Mouse (Mus musculus) limb, embryonic 10.5 days (tissue): ENCODE data around the gene Pof1b. TPM values are rescaled to one million over a fixed set of nuclear protein-coding genes. Genes with fewer than 3 reads are reported as not detected.

Experiments used
- DNase-seq: peaks from one replicate; pipeline ENCODE4 v3.0.0-alpha.2; 2017; ENCODE audit warnings: low spot score
- H3K27ac ChIP-seq: fragments of 300-500 bp; sonication (generic); 2 replicates; pipeline ENCODE4 v1.5.1; 2016; ENCODE audit warnings: mild to moderate bottlenecking
- H3K27me3 ChIP-seq: fragments of 300-500 bp; sonication (generic); 2 replicates; pipeline ENCODE4 v1.6.1; 2016; ENCODE audit warnings: low read depth, mild to moderate bottlenecking; ENCODE audit not compliant: poor library complexity, severe bottlenecking
- H3K36me3 ChIP-seq: fragments of 300-500 bp; sonication (generic); 2 replicates; pipeline ENCODE4 v1.6.1; 2016; ENCODE audit warnings: mild to moderate bottlenecking, moderate library complexity
- H3K4me1 ChIP-seq: fragments of 300-500 bp; sonication (generic); 2 replicates; pipeline ENCODE4 v1.6.1; 2016
- H3K4me3 ChIP-seq: fragments of 300-500 bp; sonication (generic); 2 replicates; pipeline ENCODE4 v1.5.1; 2016; ENCODE audit warnings: mild to moderate bottlenecking, moderate library complexity
- H3K9me3 ChIP-seq: fragments of 300-500 bp; sonication (generic); replicated peaks from 2 replicates; pipeline ENCODE4 v1.6.1; 2016; ENCODE audit warnings: mild to moderate bottlenecking
- WGBS: fragments of 180-500 bp; shearing (Covaris S2); methylation state at CpG from one replicate; pipeline ENCODE4 v1.1.7; 2016; 5-methylcytosine and 5-hydroxymethylcytosine counted together
- polyA plus RNA-seq: library from polyadenylated mRNA; unstranded; fragments of >200 nt; fragmentation: Nextera tagmentation; extraction: Ambion mirVana; gene quantifications from 2 replicates; pipeline ENCODE4 v1.2.1, GENCODE M21; 2016

The Pof1b gene
- polyA plus RNA-seq, result 0.18 and 0.31 TPM in 2 replicates

DNA sequence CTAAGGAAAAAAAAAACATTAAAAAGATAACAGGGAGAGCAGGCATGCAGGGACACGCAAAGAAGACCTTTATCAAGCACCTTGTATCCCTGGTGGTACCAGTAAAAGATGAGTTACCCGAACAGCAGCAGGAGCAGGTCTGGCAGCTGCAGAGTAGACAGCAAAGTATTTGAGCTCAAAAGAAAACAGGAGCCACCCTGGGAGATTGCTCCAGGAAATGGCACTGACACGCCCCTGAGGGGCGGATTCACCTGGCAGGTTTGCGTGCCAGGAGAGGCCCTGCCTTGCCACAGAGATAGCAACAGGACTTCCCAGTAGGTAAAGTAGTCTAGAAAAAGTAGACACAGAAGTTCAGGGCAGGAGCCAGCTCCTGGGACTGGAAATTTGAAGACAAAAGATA lies at the start of gene Pof1b:
TSS of gene Pof1b (minus strand) at position 144 of the 400 bp plus-strand sequence.
- DNase-seq, result no peak
- Histone ChIP-seq H3K9me3 (no peaks in the 10 kb centered on the region), H3K27me3 (no peaks in the 10 kb centered on the region), H3K4me3 (no peak within 1 kb of the TSS), H3K4me1 (no peaks in the 10 kb centered on the region), H3K36me3 (no peaks in the 10 kb centered on the region), H3K27ac (no peak within 1 kb of the TSS)
- 67% methylated on average over 5 of the region's 5 CpGs for WGBS

- no peak for DNase-seq
- H3K4me3 ChIP-seq, result no peak overlapping the region
- H3K27me3 ChIP-seq, result no peaks in the 10 kb centered on the region
- no peak overlapping the region for H3K27ac ChIP-seq
- no peaks in the 10 kb centered on the region for H3K9me3 ChIP-seq
- H3K36me3 ChIP-seq, result no peaks in the 10 kb centered on the region
- no peaks in the 10 kb centered on the region for H3K4me1 ChIP-seq
Observed at GRCm38 (mm10) chrX:112716587-112716986, 18.1 kb upstream of the Pof1b start.

DNA sequence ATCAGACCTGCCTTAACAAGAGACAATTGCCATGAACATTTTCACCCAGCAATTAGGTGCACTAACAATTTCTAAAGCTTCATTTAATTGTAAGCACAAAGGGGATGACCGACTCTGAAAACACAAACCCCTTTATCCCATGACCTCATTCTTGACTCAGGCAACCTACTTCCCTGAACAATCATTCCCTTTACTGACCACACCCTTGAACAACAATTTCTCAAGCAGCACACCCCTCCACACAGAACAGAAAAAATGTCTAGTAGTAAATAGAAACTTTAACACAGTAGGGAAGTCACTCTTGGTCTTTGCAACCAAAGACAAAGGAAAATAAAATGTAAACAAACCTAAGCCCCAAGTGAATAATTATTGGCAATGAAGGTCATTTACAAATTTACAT lies 4.1 kb downstream of the Pof1b start:
- Histone ChIP-seq H3K36me3 (no peaks in the 10 kb centered on the region), H3K4me1 (no peaks in the 10 kb centered on the region), H3K27ac (no peak overlapping the region), H3K27me3 (no peaks in the 10 kb centered on the region), H3K4me3 (no peak overlapping the region), H3K9me3 (no peaks in the 10 kb centered on the region)
- no peak for DNase-seq
- 71% methylated on average over 1 of the region's 1 CpGs for WGBS

DNA sequence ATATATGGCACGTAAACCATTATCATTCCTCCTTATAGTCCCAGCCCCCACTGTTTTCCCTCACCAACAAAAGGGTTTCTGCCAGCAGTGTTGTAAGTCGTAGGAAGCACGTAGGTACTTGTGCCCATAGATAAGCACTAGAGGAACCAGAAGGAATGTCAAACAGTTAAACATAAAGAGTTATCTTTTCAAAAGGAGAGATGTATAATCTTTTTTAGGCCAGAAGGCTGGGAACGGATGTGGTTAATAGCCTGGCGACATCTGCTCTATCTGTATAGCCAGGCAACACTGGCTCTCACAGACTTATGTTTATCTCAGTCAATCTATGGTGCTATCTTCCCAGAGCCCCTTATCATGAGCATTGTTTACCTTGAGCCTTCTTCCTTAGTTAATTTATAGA lies 17.8 kb downstream of the Pof1b start:
- no peak for DNase-seq
- 67% methylated on average over 5 of the region's 5 CpGs for WGBS

GRCm38 (mm10) chrX:112675525-112675924 lies 22.9 kb downstream of the Pof1b start:
- no peaks in the 10 kb centered on the region for H3K4me1 ChIP-seq
- DNase-seq, result no peak
- no peaks in the 10 kb centered on the region for H3K9me3 ChIP-seq
- no peaks in the 10 kb centered on the region for H3K27me3 ChIP-seq
- no peaks in the 10 kb centered on the region for H3K36me3 ChIP-seq
- WGBS, result 52% methylated on average over 1 of the region's 1 CpGs
- no peak overlapping the region for H3K27ac ChIP-seq
- no peak overlapping the region for H3K4me3 ChIP-seq

More for the DNA sequence above, 17.8 kb downstream of the Pof1b start:
- H3K27me3 ChIP-seq, result no peaks in the 10 kb centered on the region
- no peak overlapping the region for H3K4me3 ChIP-seq
- H3K27ac ChIP-seq, result no peak overlapping the region
- no peaks in the 10 kb centered on the region for H3K4me1 ChIP-seq
- H3K36me3 ChIP-seq, result no peaks in the 10 kb centered on the region
- H3K9me3 ChIP-seq, result no peaks in the 10 kb centered on the region

- 25% methylated on average over 41 of the region's 81 CpGs for WGBS
- no peaks in the 10 kb centered on the region for H3K9me3 ChIP-seq
- H3K27ac ChIP-seq, result peak overlapping the region; percentile 90
Observed at GRCm38 (mm10) chrX:112601306-112602120, 96.9 kb downstream of the Pof1b start.

DNA sequence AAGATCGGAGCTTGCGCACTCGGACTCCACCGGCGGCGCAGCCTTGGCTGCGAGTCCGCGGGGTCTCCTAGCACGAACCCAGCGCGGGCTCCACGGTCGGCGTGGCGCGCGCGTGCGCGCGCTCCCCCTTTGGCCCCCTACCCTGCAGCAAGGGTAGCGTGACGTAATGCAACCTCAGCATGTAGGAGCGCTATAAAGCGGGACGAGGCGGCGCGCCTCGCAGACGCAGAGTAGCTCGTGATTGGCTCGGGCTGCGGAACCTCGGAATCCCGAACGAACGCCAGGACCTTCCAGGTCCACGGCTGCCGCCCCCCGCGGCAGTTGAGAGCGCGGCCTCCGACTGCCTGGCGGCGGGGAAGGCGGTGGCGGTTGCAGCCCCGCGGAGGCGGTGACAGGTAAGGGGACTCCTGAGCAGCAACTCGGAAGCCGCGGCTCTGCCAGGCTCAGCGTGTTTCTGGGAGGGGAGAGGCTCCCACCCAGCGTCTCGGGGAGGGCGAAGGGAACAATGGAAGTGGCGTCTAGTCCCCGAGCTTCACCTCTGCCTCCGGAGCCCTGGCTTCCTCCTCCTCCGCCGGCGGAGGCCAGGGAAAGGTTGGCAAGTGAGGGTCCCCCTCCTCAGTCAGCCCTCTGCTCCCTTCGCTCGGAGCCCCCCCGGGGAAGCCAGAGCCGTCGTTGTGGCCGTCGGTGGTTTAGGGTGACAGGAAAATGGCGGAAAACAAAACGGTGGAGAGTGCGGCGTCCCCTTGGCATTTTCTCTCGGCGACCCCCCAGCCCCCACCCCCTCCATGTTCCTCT lies 97.7 kb downstream of the Pof1b start, which contains the start of gene Zfp711:
TSS of gene Zfp711 (plus strand) at position 16 of the 795 bp plus-strand sequence.
- Histone ChIP-seq H3K27ac (peak within 1 kb of the TSS; percentile 90), H3K4me3 (peak within 1 kb of the TSS; percentile 66), H3K27me3 (peaks cover 14% of the 10 kb centered on the region), H3K36me3 (no peaks in the 10 kb centered on the region), H3K4me1 (no peaks in the 10 kb centered on the region), H3K9me3 (no peaks in the 10 kb centered on the region)
- peak; percentile 80 for DNase-seq
- 24% methylated on average over 53 of the region's 79 CpGs for WGBS

More at GRCm38 (mm10) chrX:112601306-112602120, 96.9 kb downstream of the Pof1b start:
- Histone ChIP-seq H3K4me3 (peak overlapping the region; percentile 66), H3K27me3 (peaks cover 14% of the 10 kb centered on the region), H3K4me1 (no peaks in the 10 kb centered on the region), H3K36me3 (no peaks in the 10 kb centered on the region)
- DNase-seq, result peak; percentile 49

Other genes starting within 250 kb of the Pof1b start
- gene 2010106E10Rik, start 203.4 kb downstream of the Pof1b start, polyA plus RNA-seq, result not detected in 2 replicates
- gene Zfp711, start 98.1 kb downstream of the Pof1b start, polyA plus RNA-seq, result 14.8 and 18.2 TPM in 2 replicates